Mouse (Mus musculus) ES-E14 (cell line): ENCODE results near the gene Lztfl1. TPM values are rescaled to one million over a fixed set of nuclear protein-coding genes. Genes with fewer than 3 reads are reported as not detected.

Experiments
- DNase-seq: peaks from one replicate; pipeline ENCODE4 v3.0.0-alpha.2; 2013; ENCODE audit warnings: low read depth, low spot score
- H3K27ac ChIP-seq: 2 replicates; pipeline ENCODE4 v1.5.1; 2012; ENCODE audit warnings: low read depth, mild to moderate bottlenecking, low read length, moderate library complexity, mixed read lengths; ENCODE audit not compliant: poor library complexity, insufficient read depth, severe bottlenecking
- H3K36me3 ChIP-seq: 2 replicates; pipeline ENCODE4 v1.6.1; 2012; ENCODE audit warnings: mild to moderate bottlenecking, low read length, moderate library complexity, mixed read lengths; ENCODE audit not compliant: control insufficient read depth, poor library complexity, insufficient read depth, severe bottlenecking
- H3K4me1 ChIP-seq, 2 experiments: fragments of 150-350 bp in 1 of 2; sonication (generic) in 1 of 2; 2 replicates each; pipeline ENCODE4 v1.6.1; 2012; ENCODE audit warnings: low read length in 2 of 2, mild to moderate bottlenecking in 1 of 2, mixed read lengths in 1 of 2; ENCODE audit not compliant: control insufficient read depth in 2 of 2, insufficient read depth in 2 of 2, poor library complexity in 1 of 2
- H3K4me3 ChIP-seq, 2 experiments: fragments of 150-350 bp in 1 of 2; sonication (generic) in 1 of 2; 2 replicates each; pipeline ENCODE4 v1.5.1; 2012; ENCODE audit warnings: low read length in 2 of 2, low read depth in 1 of 2, mild to moderate bottlenecking in 1 of 2, mixed read lengths in 1 of 2; ENCODE audit not compliant: insufficient read depth in 1 of 2, poor library complexity in 1 of 2, severe bottlenecking in 1 of 2
- H3K9ac ChIP-seq: 2 replicates; pipeline ENCODE4 v1.6.1; 2012; ENCODE audit warnings: low read depth, mild to moderate bottlenecking, low read length, mixed read lengths; ENCODE audit not compliant: poor library complexity, insufficient read depth, severe bottlenecking
- H3K9me3 ChIP-seq: fragments of 150-350 bp; sonication (generic); 2 replicates; pipeline ENCODE4 v1.6.1; 2012; ENCODE audit warnings: low read depth, mild to moderate bottlenecking, low read length; ENCODE audit not compliant: control insufficient read depth, insufficient read depth
- CHD2 ChIP-seq: IDR thresholded peaks from 2 replicates; pipeline ENCODE4 v1.6.1; 2014; ENCODE audit warnings: mild to moderate bottlenecking, low read depth, low read length, inconsistent platforms
- HCFC1 ChIP-seq: IDR thresholded peaks from 2 replicates; pipeline ENCODE4 v1.6.1; 2012; ENCODE audit warnings: low read length, inconsistent platforms, borderline replicate concordance; ENCODE audit not compliant: insufficient read depth
- MAFK ChIP-seq: IDR thresholded peaks from 2 replicates; pipeline ENCODE4 v1.6.1; 2014; ENCODE audit warnings: mild to moderate bottlenecking, low read depth, low read length, inconsistent platforms; ENCODE audit not compliant: insufficient read depth
- ZC3H11A ChIP-seq: IDR thresholded peaks from 2 replicates; pipeline ENCODE4 v1.6.1; 2012; ENCODE audit warnings: low read depth, mild to moderate bottlenecking, inconsistent platforms, low read length, borderline replicate concordance
- ZNF384 ChIP-seq: IDR thresholded peaks from 2 replicates; pipeline ENCODE4 v1.6.1; 2012; ENCODE audit warnings: low read depth, low read length, inconsistent platforms
- in situ Hi-C, 2 experiments: fragments of 600-800 bp; cut with MboI; formaldehyde crosslinking; loops; one replicate each; pipeline ENCODE4 v1.15.1; 2025; ENCODE audit warnings: low sequenced_read_pairs in 2 of 2, inconsistent platforms in 1 of 2; ENCODE audit not compliant: unreplicated experiment in 2 of 2
- total RNA-seq: library from RNA; depleted of rRNA; stranded (reverse); fragments of 300-350 nt; gene quantifications from 2 replicates; pipeline ENCODE4 v1.2.3, GENCODE M21; 2012

Lztfl1 gene
- total RNA-seq, 1 experiment, result 19.8 TPM

DNA sequence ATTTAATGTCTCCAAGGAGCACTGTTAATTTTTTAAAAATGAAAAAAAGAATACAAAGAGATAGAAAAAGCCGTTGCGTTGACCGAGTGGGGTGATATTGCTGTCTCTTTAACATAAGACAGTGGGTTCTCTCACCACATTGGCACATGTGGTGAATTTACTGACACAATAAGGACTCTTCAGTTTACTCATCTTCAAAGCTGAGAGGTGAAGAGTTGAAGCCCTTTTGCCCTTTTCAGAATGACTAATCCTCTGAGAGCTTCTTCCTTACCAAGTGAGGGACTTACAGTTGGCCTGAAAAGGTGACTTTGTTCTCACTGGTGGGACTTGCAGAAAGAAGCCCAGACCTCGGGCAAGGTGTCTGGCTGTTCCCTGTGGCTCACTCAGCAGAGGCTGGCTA is 23.3 kb upstream of the Lztfl1 start:
- in situ Hi-C loops, result no loop called here
- TF ChIP-seq ZC3H11A (no peak), ZNF384 (no peak), HCFC1 (no peak), CHD2 (no peak), MAFK (no peak)
- Histone ChIP-seq H3K4me1 (no peaks in the 10 kb centered on the region), H3K9ac (no peak overlapping the region), H3K27ac (no peak overlapping the region), H3K9me3 (no peaks in the 10 kb centered on the region), H3K4me3 (no peak overlapping the region), H3K36me3 (no peaks in the 10 kb centered on the region)
- no peak for DNase-seq

DNA sequence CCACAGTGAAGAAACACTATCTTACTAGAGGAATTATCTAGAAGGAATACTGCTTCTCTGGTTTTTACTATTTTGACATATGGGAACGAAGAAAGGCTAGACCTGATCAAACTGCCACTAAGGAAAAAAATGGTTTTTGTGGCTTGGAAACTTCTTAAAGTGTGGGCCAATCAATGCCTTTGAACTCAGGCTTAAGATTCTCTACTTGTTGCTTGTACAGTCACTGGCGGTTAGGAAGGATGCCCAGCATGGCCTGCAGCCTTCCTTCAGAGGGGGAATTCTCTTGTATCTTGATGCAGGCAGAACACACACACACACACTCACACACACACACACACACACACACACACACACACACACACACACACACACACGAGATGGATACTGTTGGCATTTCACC is 16.6 kb upstream of the Lztfl1 start:
- Histone ChIP-seq H3K4me1 (peaks cover 0 to 7% of the 10 kb centered on the region in 2 experiments; a peak in 2 of 4 replicates), H3K9ac (no peak overlapping the region), H3K4me3 (no peak overlapping the region), H3K27ac (no peak overlapping the region), H3K9me3 (no peaks in the 10 kb centered on the region), H3K36me3 (no peaks in the 10 kb centered on the region)
- in situ Hi-C loops, result no loop called here
- no peak for DNase-seq
- TF ChIP-seq ZC3H11A (no peak), ZNF384 (no peak), MAFK (no peak), HCFC1 (no peak), CHD2 (no peak)

DNA sequence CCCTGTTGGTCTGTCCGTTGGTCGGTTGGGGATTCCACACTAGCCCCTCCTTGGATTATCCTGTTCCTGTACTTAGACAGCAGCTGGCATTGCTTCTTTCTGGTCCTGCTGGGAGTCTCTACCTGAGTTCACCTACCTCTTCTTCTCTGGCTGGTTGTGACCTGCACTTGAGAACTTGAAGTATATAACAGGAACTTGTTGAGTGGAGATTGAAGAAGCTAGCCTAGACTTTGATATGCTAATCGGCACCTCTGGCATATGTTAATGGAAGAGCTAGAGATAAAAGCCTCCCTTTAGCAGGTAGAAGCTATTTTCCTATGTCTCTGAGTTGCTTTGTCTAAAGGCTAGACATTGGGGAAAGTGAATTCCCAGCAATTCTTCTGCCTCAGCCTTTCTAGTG is 13.8 kb upstream of the Lztfl1 start:
- no peak overlapping the region for H3K9ac ChIP-seq
- H3K4me3 ChIP-seq, result no peak overlapping the region
- TF ChIP-seq MAFK (no peak), CHD2 (0 out of 2 replicates have a peak, but pooled peaks have one; percentile 19), ZC3H11A (no peak), HCFC1 (no peak)
- peaks cover 0 to 7% of the 10 kb centered on the region in 2 experiments; a peak in 2 of 4 replicates for H3K4me1 ChIP-seq
- in situ Hi-C loops, result no loop called here
- no peaks in the 10 kb centered on the region for H3K9me3 ChIP-seq
- H3K36me3 ChIP-seq, result no peaks in the 10 kb centered on the region
- DNase-seq, result peak; percentile 63
- no peak overlapping the region for H3K27ac ChIP-seq

DNA sequence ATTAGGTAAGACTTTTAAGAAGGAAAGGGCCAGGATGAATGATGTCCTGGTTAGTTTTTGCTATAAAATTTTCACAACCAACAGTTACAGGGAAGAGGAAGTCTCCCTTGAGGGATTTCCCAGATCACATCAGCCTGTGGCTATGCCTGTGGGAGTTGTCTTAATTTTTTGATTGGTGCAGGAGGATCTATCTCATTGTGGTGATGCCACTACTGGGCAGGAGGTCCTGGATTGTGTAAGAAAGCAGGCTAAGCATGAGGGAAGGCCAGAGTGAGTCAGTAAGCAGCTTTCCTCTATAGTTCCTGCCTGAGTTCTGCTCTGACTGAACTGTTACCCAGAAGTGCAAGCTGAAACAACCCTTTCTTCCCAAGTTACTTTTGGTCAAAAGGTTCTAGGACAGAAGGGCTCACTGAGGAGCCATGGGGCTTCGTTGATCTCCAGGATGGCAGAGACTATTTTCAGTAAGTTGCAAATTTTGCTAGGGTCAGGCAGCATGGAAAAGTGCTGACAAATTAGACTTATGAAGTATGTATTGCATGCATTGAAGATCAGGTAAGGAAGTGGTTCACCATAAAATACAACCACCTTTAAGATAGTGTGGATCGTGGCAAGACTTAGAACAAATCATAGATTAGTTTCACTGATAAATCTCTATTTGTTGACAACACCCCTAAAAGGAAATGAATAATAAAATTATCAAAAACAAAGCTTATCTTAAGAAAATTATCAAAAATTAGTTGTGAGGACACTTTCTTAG is 5.4 kb upstream of the Lztfl1 start:
- in situ Hi-C loops, result no loop called here
- DNase-seq, result no peak
- H3K9ac ChIP-seq, result no peak overlapping the region
- no peaks in the 10 kb centered on the region for H3K36me3 ChIP-seq
- no peaks in the 10 kb centered on the region for H3K4me1 ChIP-seq
- H3K27ac ChIP-seq, result no peak overlapping the region
- H3K4me3 ChIP-seq, result no peak overlapping the region
- TF ChIP-seq HCFC1 (no peak), MAFK (no peak), ZNF384 (no peak), CHD2 (no peak), ZC3H11A (no peak)
- no peaks in the 10 kb centered on the region for H3K9me3 ChIP-seq
